ENCODE assay signal across 8 mouse cellular contexts in the genomic region with DNA sequence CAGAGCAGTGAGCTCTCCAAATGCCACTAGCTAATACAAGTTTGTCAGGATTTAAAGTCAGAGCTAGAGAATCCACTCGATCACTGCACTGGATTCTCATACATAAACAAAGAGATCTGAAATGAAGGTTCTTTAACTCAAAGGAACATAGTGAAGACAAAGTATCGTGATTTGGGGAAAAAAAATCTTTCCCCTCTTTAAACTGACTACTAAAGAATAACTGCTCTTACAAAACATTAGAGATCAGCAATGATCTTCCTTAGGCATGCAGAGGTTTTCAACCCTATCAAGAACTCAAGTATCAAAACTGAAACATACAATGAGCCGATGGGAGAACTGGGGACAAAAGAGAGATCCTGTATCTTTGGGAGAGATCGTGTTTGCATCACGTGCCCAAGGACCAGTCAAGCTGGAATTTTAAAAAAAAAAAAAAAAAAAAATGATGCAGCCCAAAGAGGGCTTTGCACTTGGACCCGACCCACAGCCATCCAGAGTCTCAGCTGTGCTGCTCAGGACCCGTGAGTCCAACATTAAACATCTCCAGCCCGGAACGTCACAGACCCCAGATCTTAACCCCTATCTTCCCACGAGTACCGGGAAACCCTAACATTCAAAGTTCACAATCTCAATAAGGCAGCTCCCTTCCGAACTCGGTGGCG. TPM values are rescaled to one million over a fixed set of nuclear protein-coding genes. Genes with fewer than 3 reads are reported as not detected.
A peak's percentile ranks its signal among the peaks of the same experiment; 100 is the strongest.
DNase-seq lines count a peak whose midpoint lies in the region; ATAC-seq and TF ChIP-seq lines count a peak whose summit lies in the region.

No protein-coding gene starts in this region.

- no peaks in the 10 kb centered on the region for H3K27me3 ChIP-seq in lung, embryonic 15.5 days
- no peaks in the 10 kb centered on the region for H3K27me3 ChIP-seq in intestine, embryonic 16.5 days (replicated peaks; ENCODE audit: control insufficient read depth, insufficient read depth, low read length)
- H3K27me3 ChIP-seq in neural tube, embryonic 13.5 days, result no peaks in the 10 kb centered on the region

- peaks cover 11% of the 10 kb centered on the region; the same call in 1 of the 2 replicates for H3K4me1 ChIP-seq in lung, embryonic 15.5 days
- H3K4me1 ChIP-seq in cortical plate, adult 2 months (ENCODE audit: control insufficient read depth, insufficient read depth, low read length), result peaks cover 5% of the 10 kb centered on the region; the same call in 1 of the 2 replicates
- H3K4me1 ChIP-seq in intestine, embryonic 16.5 days (ENCODE audit: control insufficient read depth, insufficient read depth, low read length), result no peaks in the 10 kb centered on the region; the same call in 1 of the 2 replicates
- H3K4me1 ChIP-seq in neural tube, embryonic 13.5 days (replicated peaks), result peaks cover 33% of the 10 kb centered on the region

- ATAC-seq in lung, embryonic 15.5 days (ENCODE audit: borderline replicate concordance, extremely low read depth, low FRiP score, low TSS enrichment), result peak; percentile 33; the same call in 1 of the 2 replicates
- peak; percentile 18 for ATAC-seq in intestine, embryonic 16.5 days
- peak; percentile 52 for ATAC-seq in neural tube, embryonic 13.5 days (ENCODE audit: low read depth)

- H3K4me2 ChIP-seq in lung, embryonic 15.5 days, result peak overlapping the region; percentile 57
- peak overlapping the region; percentile 63 for H3K4me2 ChIP-seq in intestine, embryonic 16.5 days (ENCODE audit: low read depth, low read length)
- H3K4me2 ChIP-seq in neural tube, embryonic 13.5 days, result peak overlapping the region; percentile 80

- TF ChIP-seq POLR2A in cortical plate, adult 2 months (IDR thresholded peaks at IDR 0.05; ENCODE audit: extremely low read depth, insufficient read depth, low read length), result no peak

- TF ChIP-seq CTCF in cortical plate, adult 2 months (IDR thresholded peaks at IDR 0.05; ENCODE audit: extremely low read depth, insufficient read depth, low read length), result no peak

- H3K36me3 ChIP-seq in lung, embryonic 15.5 days, result no peaks in the 10 kb centered on the region
- no peaks in the 10 kb centered on the region for H3K36me3 ChIP-seq in intestine, embryonic 16.5 days (ENCODE audit: control insufficient read depth, insufficient read depth, low read length)
- H3K36me3 ChIP-seq in neural tube, embryonic 13.5 days, result no peaks in the 10 kb centered on the region

- DNase-seq in lung, postnatal 14 days, result no peak
- DNase-seq in natural killer cell, adult 2 months (ENCODE audit: low spot score in 2 of 2), result no peak
- DNase-seq in gastrocnemius, postnatal 10 days, result no peak
- DNase-seq in thymus, adult 18-20 months, result no peak

- H3K9me3 ChIP-seq in lung, embryonic 15.5 days, result no peaks in the 10 kb centered on the region
- no peaks in the 10 kb centered on the region for H3K9me3 ChIP-seq in intestine, embryonic 16.5 days (ENCODE audit: control insufficient read depth, low read length)
- no peaks in the 10 kb centered on the region for H3K9me3 ChIP-seq in neural tube, embryonic 13.5 days

- under 1% methylated on average over 14 of the region's 14 CpGs for WGBS in lung, embryonic 15.5 days
- under 1% methylated on average over 14 of the region's 14 CpGs for WGBS in intestine, embryonic 16.5 days
- 1% methylated on average over 14 of the region's 14 CpGs for WGBS in neural tube, embryonic 13.5 days

- H3K27ac ChIP-seq in lung, embryonic 15.5 days, result peak overlapping the region; percentile 93
- H3K27ac ChIP-seq in cortical plate, adult 2 months (ENCODE audit: insufficient read depth, low read length), result peak overlapping the region; percentile 80
- peak overlapping the region; percentile 94 for H3K27ac ChIP-seq in intestine, embryonic 16.5 days (ENCODE audit: low read length)
- H3K27ac ChIP-seq in neural tube, embryonic 13.5 days (replicated peaks), result peak overlapping the region; percentile 99

- peak overlapping the region; percentile 71 for H3K9ac ChIP-seq in lung, embryonic 15.5 days
- peak overlapping the region; percentile 93 for H3K9ac ChIP-seq in intestine, embryonic 16.5 days (ENCODE audit: low read depth, low read length)
- H3K9ac ChIP-seq in neural tube, embryonic 13.5 days, result peak overlapping the region; percentile 81

- peak overlapping the region; percentile 68 for H3K4me3 ChIP-seq in lung, embryonic 15.5 days
- peak overlapping the region; percentile 78 for H3K4me3 ChIP-seq in cortical plate, adult 2 months (ENCODE audit: insufficient read depth, low read length)
- H3K4me3 ChIP-seq in intestine, embryonic 16.5 days (ENCODE audit: low read length), result peak overlapping the region; percentile 97
- H3K4me3 ChIP-seq in neural tube, embryonic 13.5 days, result peak overlapping the region; percentile 69

RNA-seq across cellular contexts. Expression of gene Lrig2, which starts 0.8 kb away (rescaled TPM):
- polyA plus RNA-seq in lung, embryonic 15.5 days (2015; fragmentation: Nextera tagmentation; extraction: Ambion mirVana), result 14.2 and 15.4 TPM in 2 replicates
- polyA plus RNA-seq in cortical plate, adult 2 months (2012; rRNA removed), result 18.6 and 18.9 TPM in 2 replicates
- 9.1 and 10.2 TPM in 2 replicates for polyA plus RNA-seq in intestine, embryonic 16.5 days (2015; fragmentation: Nextera tagmentation; extraction: Ambion mirVana)
- 29.3 and 33.4 TPM in 2 replicates for polyA plus RNA-seq in neural tube, embryonic 13.5 days (2015; fragmentation: Nextera tagmentation; extraction: Ambion mirVana)
- 10 to 100 TPM; 10.1 to 16.4 TPM for total RNA-seq in gastrocnemius, postnatal 10 days (2021)
